Mouse (Mus musculus) liver, embryonic 12.5 days (tissue): Measurements from ENCODE around the gene Snap25. TPM values are rescaled to one million over a fixed set of nuclear protein-coding genes. Genes with fewer than 3 reads are reported as not detected.

Experiments
- ATAC-seq: fragments of 200-750 bp; cut with Nextera tagmentation; 2 replicates; pipeline ENCODE4 v1.8.0; 2017; ENCODE audit warnings: moderate number of reproducible peaks, mild to moderate bottlenecking, moderate library complexity
- H3K27ac ChIP-seq: fragments of 300-500 bp; sonication (generic); 2 replicates; pipeline ENCODE4 v1.5.1; 2016; ENCODE audit warnings: mild to moderate bottlenecking
- H3K27me3 ChIP-seq: fragments of 300-500 bp; sonication (generic); replicated peaks from 2 replicates; pipeline ENCODE4 v1.6.1; 2016; ENCODE audit warnings: mild to moderate bottlenecking, moderate library complexity
- H3K36me3 ChIP-seq: fragments of 300-500 bp; sonication (generic); 2 replicates; pipeline ENCODE4 v1.6.1; 2016; ENCODE audit warnings: mild to moderate bottlenecking, moderate library complexity
- H3K4me1 ChIP-seq: fragments of 300-500 bp; sonication (generic); 2 replicates; pipeline ENCODE4 v1.6.1; 2016
- H3K4me2 ChIP-seq: fragments of 300-500 bp; sonication (generic); 2 replicates; pipeline ENCODE4 v1.6.1; 2016; ENCODE audit warnings: mild to moderate bottlenecking, moderate library complexity
- H3K4me3 ChIP-seq: fragments of 300-500 bp; sonication (generic); 2 replicates; pipeline ENCODE4 v1.5.1; 2016; ENCODE audit warnings: mild to moderate bottlenecking, moderate library complexity
- H3K9ac ChIP-seq: fragments of 300-500 bp; sonication (generic); 2 replicates; pipeline ENCODE4 v1.6.1; 2016; ENCODE audit warnings: mild to moderate bottlenecking, moderate library complexity
- H3K9me3 ChIP-seq: fragments of 300-500 bp; sonication (generic); replicated peaks from 2 replicates; pipeline ENCODE4 v1.6.1; 2016; ENCODE audit warnings: mild to moderate bottlenecking, moderate library complexity
- WGBS: fragments of 180-500 bp; shearing (Covaris S2); methylation state at CpG from one replicate; pipeline ENCODE4 v1.1.7; 2016; ENCODE audit not compliant: insufficient replicate concordance; 5-methylcytosine and 5-hydroxymethylcytosine counted together
- polyA plus RNA-seq: library from polyadenylated mRNA; unstranded; fragments of >200 nt; fragmentation: Nextera tagmentation; extraction: Ambion mirVana; gene quantifications from 2 replicates; pipeline ENCODE4 v1.2.1, GENCODE M21; 2016

The Snap25 gene
- 0.04 and 0.18 TPM in 2 replicates for polyA plus RNA-seq

DNA sequence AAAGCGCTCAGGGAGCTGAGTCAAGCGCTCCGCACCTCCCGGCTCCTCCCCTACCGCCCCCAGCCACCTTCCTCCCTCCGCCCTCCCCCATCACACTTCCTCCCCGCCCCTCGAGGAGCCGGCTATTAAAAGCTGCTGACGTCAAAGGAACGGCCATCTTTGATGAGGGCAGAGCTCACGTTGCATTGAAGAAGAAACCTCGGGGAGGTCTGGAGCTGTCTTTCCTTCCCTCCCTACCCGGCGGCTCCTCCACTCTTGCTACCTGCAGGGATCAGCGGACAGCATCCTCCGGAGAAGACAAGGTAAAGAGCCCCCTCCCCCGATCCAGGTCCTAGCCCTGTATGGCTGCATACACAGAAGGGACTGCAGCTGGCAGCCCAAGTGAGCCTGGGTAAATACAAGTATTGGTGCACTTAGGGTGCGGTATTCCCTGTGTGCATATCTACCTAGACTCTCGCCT lies at the start of gene Snap25:
Snap25 (plus strand) TSS at position 155 of the 460 bp plus-strand sequence.
- under 1% methylated on average over 20 of the region's 20 CpGs for WGBS
- ATAC-seq, result no peak
- no peak within 1 kb of the TSS for H3K27ac ChIP-seq
- peak within 1 kb of the TSS; percentile 27 for H3K4me3 ChIP-seq
- H3K9ac ChIP-seq, result no peak within 1 kb of the TSS
- H3K9me3 ChIP-seq, result no peaks in the 10 kb centered on the region
- peaks cover 27% of the 10 kb centered on the region for H3K27me3 ChIP-seq
- H3K4me1 ChIP-seq, result no peaks in the 10 kb centered on the region
- H3K36me3 ChIP-seq, result no peaks in the 10 kb centered on the region
- H3K4me2 ChIP-seq, result peak within 1 kb of the TSS; percentile 52

DNA sequence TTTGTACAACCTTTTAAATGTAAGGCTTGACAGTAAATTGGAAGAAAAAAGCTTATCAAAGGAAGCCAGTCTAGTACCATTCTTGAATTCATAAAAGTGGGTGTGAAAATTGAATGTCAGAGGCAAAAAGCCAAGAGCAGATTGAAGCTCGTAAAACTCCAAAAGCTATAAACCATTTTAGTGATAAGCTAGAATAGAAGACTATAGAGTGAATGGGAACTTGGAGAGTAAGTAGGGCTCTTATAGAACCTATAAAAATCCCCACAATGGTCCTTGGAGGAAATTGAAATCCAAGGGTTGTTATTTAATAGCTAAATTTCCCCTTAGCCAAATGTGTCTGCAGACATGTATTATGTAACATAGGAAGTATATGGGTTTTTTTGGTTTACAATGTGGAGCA lies 46.3 kb upstream of the Snap25 start:
- H3K4me3 ChIP-seq, result no peak overlapping the region
- H3K9ac ChIP-seq, result no peak overlapping the region
- H3K4me1 ChIP-seq, result no peaks in the 10 kb centered on the region
- no peaks in the 10 kb centered on the region for H3K9me3 ChIP-seq
- H3K27ac ChIP-seq, result no peak overlapping the region
- no peaks in the 10 kb centered on the region for H3K27me3 ChIP-seq
- no peak for ATAC-seq
- 66% methylated on average over 1 of the region's 1 CpGs for WGBS
- no peaks in the 10 kb centered on the region for H3K36me3 ChIP-seq
- H3K4me2 ChIP-seq, result no peak overlapping the region

DNA sequence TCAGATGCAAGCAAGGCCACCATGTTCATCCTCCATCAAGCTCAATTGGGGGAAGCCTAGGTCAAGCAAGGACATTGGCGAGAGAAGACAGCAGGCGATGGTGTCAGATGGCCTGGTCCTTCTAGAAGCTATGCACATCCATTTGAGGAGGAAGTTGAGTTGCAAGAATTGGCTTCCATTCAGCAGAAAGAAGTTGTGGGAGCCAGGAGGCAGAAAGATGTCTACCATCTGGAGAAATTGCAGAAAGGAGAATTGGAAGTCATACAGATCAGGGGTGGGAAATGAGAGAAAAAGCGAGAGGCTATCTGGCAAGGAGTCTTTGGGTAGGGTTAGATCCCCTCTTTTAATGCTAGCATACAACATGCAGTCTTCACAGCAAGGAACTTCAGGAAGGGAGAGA lies 44.1 kb upstream of the Snap25 start:
- no peak overlapping the region for H3K9ac ChIP-seq
- no peak overlapping the region for H3K4me2 ChIP-seq
- H3K27me3 ChIP-seq, result no peaks in the 10 kb centered on the region
- no peaks in the 10 kb centered on the region for H3K36me3 ChIP-seq
- 67% methylated on average over 3 of the region's 3 CpGs for WGBS
- H3K4me3 ChIP-seq, result no peak overlapping the region
- ATAC-seq, result no peak
- no peaks in the 10 kb centered on the region for H3K9me3 ChIP-seq
- H3K27ac ChIP-seq, result no peak overlapping the region
- H3K4me1 ChIP-seq, result no peaks in the 10 kb centered on the region

DNA sequence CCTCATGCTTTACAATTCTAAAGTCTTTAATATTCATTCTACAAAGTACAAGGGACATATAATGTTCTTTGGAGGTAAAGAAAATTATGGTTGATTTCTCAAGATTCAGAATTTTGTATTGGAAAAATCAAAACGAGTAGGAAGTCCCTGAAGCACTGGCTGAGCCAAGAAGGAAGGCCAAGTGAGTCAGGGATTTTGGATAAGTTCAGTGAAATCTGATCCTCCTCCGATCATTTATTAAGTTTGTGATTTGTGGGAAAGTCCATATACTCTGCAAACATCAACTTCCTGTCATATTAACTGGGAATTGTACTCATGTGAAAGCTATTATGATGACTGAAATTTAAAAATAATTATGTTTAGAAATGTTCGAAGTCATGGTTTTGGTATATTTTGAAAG lies 43.6 kb upstream of the Snap25 start:
- Histone ChIP-seq H3K9me3 (no peaks in the 10 kb centered on the region), H3K4me3 (no peak overlapping the region), H3K27ac (no peak overlapping the region), H3K36me3 (no peaks in the 10 kb centered on the region), H3K27me3 (no peaks in the 10 kb centered on the region), H3K4me1 (no peaks in the 10 kb centered on the region), H3K9ac (no peak overlapping the region), H3K4me2 (no peak overlapping the region)
- no peak for ATAC-seq
- WGBS, result 55% methylated on average over 3 of the region's 3 CpGs

DNA sequence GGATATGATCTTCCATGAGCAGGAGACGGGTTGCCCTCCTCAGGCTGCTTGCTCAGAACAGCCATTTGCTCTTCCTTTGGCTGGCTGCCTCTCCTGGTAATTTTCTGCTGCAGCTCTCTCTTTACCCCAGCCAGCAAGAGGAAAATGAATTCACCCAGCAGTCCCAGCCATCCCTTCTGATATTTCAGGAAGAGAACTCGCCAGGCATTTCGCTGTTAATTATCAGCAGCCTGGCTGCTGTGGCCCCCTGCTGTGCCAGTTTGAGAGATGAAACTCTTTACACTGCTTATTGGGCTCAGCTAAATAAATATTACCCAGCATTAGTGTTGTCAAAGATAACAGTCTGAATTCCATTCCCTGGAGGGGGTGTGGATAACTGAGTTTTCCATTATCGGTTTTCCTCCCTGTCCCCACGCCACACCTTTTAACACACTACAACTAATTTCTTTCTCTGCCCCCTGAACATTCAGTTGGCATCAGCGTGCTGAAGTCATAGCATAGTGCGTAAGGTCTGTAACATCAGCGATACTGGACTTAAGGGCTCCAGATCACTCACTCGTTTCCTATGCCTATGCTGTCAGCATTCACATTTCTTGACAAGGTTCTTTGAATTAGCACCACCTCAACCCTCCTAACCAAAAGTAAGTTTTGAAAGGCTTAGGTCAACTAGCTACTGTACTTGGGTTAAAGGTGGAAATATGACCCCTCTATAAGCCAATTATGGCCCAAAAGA lies 42.5 kb upstream of the Snap25 start:
- H3K27ac ChIP-seq, result no peak overlapping the region
- no peak overlapping the region for H3K9ac ChIP-seq
- H3K4me2 ChIP-seq, result no peak overlapping the region
- ATAC-seq, result no peak
- H3K36me3 ChIP-seq, result no peaks in the 10 kb centered on the region
- 33% methylated on average over 9 of the region's 9 CpGs for WGBS
- no peaks in the 10 kb centered on the region for H3K9me3 ChIP-seq
- no peaks in the 10 kb centered on the region for H3K4me1 ChIP-seq
- no peaks in the 10 kb centered on the region for H3K27me3 ChIP-seq
- no peak overlapping the region for H3K4me3 ChIP-seq

DNA sequence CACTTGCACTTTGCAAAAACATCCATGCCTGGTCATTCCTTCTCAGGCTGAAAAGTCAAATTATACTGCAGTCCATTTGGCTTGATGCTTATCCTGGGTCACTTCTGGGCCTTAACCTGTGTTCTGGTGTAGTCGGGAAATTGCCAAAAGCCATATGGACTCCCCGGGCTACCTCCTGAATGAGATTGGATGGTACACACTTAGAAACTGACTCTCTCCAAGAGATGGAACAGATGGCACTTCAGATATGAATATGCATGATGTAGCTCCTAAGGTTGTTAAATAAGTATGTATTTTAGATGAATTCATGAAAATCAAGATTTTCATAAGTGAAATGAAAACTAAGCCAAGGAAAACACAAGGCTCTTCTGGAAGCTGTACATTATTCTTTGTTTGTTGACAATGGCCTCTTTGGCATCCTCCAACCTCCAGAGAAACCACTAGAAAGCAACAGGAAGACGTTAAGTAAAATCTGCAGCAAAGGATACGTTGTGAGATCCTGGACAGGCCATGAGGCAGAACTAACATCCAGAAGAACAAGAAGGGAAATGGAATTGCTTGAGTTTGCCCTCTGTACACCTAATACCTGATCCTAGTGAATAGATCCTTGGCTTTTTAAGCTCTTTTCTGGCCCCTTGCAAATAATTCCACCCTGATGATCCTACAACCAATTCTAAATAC lies 39.0 kb upstream of the Snap25 start:
- H3K4me2 ChIP-seq, result no peak overlapping the region
- H3K27me3 ChIP-seq, result peaks cover 17% of the 10 kb centered on the region
- H3K36me3 ChIP-seq, result no peaks in the 10 kb centered on the region
- 52% methylated on average over 4 of the region's 4 CpGs for WGBS
- no peaks in the 10 kb centered on the region for H3K9me3 ChIP-seq
- peaks cover 3% of the 10 kb centered on the region; the same call in 1 of the 2 replicates for H3K4me1 ChIP-seq
- no peak overlapping the region for H3K9ac ChIP-seq
- no peak overlapping the region for H3K4me3 ChIP-seq
- no peak overlapping the region for H3K27ac ChIP-seq
- no peak for ATAC-seq

DNA sequence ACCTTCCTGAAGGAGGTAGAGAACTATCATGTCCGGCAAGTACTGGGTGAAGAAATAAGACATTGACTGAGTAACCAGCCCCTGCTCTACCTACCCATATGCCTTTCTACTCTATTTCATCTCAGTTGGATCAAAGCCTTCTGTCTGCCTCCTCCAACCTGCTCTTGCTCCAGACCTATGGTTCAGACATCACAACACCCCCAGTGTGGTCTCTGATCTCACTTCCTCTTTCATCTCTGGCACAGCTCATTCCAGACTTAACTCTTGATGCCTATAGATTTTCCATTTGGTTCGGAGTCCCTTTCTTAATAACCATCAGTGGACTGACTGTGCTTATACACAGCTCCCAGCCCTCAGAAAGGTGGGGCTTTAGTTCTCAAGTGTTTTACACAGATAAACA lies 37.1 kb upstream of the Snap25 start:
- no peaks in the 10 kb centered on the region for H3K9me3 ChIP-seq
- H3K9ac ChIP-seq, result no peak overlapping the region
- no peak overlapping the region for H3K27ac ChIP-seq
- no peaks in the 10 kb centered on the region for H3K36me3 ChIP-seq
- no peak overlapping the region for H3K4me2 ChIP-seq
- peaks cover 6% of the 10 kb centered on the region; the same call in 1 of the 2 replicates for H3K4me1 ChIP-seq
- 68% methylated on average over 2 of the region's 2 CpGs for WGBS
- no peak overlapping the region for H3K4me3 ChIP-seq
- peaks cover 33% of the 10 kb centered on the region for H3K27me3 ChIP-seq
- no peak for ATAC-seq

DNA sequence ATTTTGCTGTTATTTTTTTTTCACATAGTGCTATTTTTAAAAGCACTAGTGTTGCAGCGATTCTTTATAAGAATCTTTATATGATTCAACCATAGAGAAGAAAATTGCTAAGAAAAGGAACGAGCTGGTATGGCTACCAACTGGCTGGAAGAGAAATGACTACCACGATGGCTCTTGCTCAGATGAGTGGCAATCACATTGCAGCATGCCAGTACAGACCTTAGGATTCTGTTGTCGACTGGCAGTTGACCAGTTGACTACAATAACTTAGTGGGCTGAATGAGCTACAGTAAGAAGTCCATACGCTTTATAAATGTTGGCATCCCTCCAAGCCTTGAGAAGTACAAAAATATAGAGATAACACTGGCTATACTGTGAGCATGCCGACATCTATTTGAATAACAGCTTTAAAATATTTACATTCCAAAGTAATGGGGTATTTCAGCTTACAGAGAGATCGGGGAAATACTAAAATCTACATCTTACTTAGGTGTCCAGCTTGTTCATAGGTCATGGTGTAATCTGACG lies 36.3 kb upstream of the Snap25 start:
- WGBS, result 60% methylated on average over 8 of the region's 8 CpGs
- H3K4me3 ChIP-seq, result no peak overlapping the region
- H3K36me3 ChIP-seq, result no peaks in the 10 kb centered on the region
- no peak overlapping the region for H3K4me2 ChIP-seq
- H3K9ac ChIP-seq, result no peak overlapping the region
- ATAC-seq, result no peak
- H3K27me3 ChIP-seq, result peaks cover 33% of the 10 kb centered on the region
- no peak overlapping the region for H3K27ac ChIP-seq
- H3K4me1 ChIP-seq, result peaks cover 6% of the 10 kb centered on the region; the same call in 1 of the 2 replicates
- H3K9me3 ChIP-seq, result no peaks in the 10 kb centered on the region

DNA sequence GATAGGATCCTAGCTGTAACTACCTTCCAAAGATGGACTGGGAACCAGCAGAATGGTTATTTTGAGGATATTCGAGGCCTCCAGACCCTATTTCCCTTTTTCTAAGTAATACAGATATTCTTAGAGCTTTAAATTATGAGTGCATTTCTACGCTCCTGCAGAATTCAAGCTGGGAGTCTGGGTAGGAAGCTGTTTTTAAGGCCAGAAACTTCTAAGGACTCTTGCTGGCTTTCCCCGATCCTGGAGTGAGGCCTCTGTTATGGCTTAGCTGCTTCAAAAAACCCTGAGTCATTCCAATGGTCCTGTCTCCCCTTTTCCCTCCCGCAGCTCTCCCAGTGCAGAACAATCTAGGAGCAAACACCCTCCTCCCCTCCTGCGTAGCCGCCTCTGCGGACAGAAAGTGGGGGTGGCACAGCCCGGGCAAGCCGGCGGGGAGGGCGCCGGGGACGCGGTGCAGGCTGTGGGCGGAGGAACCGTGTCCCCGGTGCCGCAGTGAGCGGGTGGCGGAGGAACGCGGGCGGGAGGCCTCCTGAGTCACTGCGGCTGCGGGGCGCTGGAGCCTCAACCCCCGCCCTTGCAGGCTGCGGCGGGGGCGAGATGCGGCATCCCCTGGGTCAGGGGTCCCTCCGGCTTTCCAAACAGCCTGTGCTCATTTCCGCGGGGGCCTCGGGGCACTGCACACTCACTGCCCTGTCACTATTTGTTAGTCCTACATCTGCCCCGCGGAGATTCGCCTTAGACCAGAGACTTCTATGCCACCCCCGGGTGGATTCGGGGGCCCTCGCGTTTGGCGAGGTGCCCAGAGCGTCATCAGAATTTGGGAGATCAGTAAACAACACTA lies 34.7 kb upstream of the Snap25 start:
- 4% methylated on average over 43 of the region's 44 CpGs for WGBS
- H3K27ac ChIP-seq, result peak overlapping the region; percentile 64

DNA sequence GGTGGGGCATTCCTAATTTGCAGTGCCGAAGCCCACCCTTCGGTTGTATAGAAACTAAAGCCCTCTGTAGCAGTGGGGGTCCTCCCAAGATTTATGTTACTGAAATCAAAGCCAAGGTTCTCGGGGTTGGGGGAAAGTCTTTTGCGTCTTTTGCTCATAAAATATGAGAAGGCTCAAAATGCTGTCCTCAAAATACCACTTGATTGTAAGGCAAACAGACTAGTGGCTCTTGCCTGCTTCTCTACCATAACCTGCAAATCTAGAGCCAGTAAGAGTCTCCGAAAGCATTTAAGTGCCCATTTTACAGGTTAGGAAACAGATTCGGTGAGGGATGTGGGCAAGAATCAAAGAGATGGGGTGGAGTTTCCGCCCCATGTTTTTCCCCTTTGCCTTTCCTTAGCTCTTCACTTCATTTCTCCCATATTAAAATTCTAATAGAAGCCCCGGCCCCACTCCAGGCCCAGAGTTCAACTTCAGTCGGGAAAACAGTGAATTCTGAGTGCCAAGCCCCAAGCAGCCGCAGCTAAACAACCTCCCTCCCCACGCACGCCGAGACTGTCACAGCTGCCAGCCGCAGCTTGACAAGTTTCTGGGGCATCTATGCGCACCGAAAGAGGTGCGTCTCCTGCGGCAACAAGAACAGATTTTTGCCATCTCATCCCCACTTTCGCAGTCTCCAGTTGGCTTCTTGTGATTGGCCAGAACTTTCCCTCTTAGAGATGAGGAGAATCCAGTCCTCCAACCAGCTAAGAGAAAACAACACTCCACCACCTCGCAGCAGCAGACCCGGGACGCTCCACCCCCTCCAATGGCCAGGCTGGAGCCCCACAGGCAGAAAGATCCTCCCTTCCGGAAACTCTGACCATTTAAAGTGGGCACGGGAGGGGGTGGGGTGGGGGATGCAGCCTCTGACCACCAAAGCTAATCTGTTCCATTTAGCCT lies 33.7 kb upstream of the Snap25 start:
- H3K4me3 ChIP-seq, result peak overlapping the region; percentile 34
- peaks cover 33% of the 10 kb centered on the region for H3K27me3 ChIP-seq
- ATAC-seq, result peak; percentile 74
- H3K27ac ChIP-seq, result peak overlapping the region; percentile 64
- H3K9ac ChIP-seq, result peak overlapping the region; percentile 22; the same call in 1 of the 2 replicates
- under 1% methylated on average over 24 of the region's 24 CpGs for WGBS
- H3K4me2 ChIP-seq, result peak overlapping the region; percentile 67
- no peaks in the 10 kb centered on the region for H3K36me3 ChIP-seq
- no peaks in the 10 kb centered on the region for H3K9me3 ChIP-seq
- peaks cover 6% of the 10 kb centered on the region; the same call in 1 of the 2 replicates for H3K4me1 ChIP-seq

More for the DNA sequence above, 34.7 kb upstream of the Snap25 start:
- Histone ChIP-seq H3K27me3 (peaks cover 33% of the 10 kb centered on the region), H3K9me3 (no peaks in the 10 kb centered on the region), H3K9ac (peak overlapping the region; percentile 22; the same call in 1 of the 2 replicates), H3K4me3 (peak overlapping the region; percentile 34), H3K36me3 (no peaks in the 10 kb centered on the region), H3K4me2 (peak overlapping the region; percentile 67), H3K4me1 (peaks cover 6% of the 10 kb centered on the region; the same call in 1 of the 2 replicates)
- peak; percentile 49 for ATAC-seq
